Mouse (Mus musculus): ENCODE measurements around the gene Kcne3. TPM values are rescaled to one million over a fixed set of nuclear protein-coding genes. Genes with fewer than 3 reads are reported as not detected.

Gene Kcne3
- polyA plus RNA-seq (2017; shearing (Covaris generic)) = not detected

DNA sequence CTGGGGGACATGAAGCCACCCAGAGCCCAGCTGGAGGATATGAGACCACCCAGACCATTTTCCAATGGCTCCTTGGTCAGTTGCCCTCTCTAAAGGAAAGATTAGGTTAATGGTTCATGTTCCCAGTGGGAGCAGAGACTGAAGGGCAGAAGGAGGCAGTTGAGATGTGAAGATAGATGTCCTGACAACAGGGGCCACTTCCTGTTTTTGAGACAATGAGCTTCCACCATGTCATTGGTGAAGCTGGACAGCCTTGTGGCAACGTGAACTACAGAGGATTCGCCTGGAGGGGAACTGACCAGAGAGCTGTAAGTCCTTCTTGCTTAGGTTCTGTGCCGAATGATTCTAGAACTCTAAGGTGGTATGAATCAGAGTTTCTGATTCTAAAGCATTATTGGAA lies at the start of gene Kcne3:
TSS of gene Kcne3 (plus strand) at position 234 of the 400 bp plus-strand sequence.
- no peak for ATAC-seq

DNA sequence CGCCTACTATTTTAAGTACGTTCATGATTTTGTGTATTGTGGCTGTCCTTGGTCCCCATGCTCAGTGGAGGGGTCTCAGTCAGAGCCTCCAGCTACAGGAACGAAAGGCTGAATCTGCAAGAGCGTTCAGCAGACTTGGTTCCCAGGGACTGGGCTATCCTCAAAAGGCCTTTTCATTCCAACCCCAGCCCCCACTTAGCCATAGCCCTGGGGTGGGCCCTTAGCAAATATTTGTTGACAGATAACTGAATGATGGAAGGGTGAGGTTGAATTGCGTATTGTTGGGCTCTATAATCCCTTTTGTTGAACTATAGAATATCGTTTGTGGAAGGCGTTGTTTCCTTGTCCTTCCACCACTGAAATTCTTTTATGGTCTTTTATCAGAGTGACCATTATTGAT lies 49.8 kb upstream of the Kcne3 start:
- no peak for ATAC-seq

- ATAC-seq = no peak
Observed at GRCm38 (mm10) chr7:100128262-100129041, 47.9 kb upstream of the Kcne3 start.

- ATAC-seq = no peak
Observed at GRCm38 (mm10) chr7:100130592-100130991, 45.7 kb upstream of the Kcne3 start.

- no peak for ATAC-seq
Observed at GRCm38 (mm10) chr7:100132379-100132778, 43.9 kb upstream of the Kcne3 start.

DNA sequence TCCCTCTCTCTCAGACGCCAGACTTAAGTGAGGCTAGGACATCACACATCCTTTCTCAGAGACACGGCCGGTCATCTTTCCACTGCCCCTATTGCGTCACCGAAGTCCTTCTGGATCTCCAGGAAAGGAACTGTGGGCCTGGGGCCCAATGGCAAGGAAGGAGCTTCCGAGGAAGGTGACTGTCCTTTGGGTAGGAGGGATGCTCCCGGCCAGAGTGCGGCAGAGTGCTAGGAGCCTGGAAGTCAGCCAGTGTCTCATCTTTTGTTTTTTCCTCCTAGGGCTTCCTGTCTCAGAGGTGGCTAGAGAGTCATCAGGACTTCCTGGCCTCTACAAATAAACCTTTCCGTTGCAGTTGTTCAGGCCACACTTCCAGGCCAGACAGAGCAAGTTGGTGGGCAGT lies 39.3 kb upstream of the Kcne3 start:
- ATAC-seq = no peak

GRCm38 (mm10) chr7:100138075-100138474 lies 38.2 kb upstream of the Kcne3 start:
- no peak for ATAC-seq

GRCm38 (mm10) chr7:100140591-100140990 lies 35.7 kb upstream of the Kcne3 start:
- ATAC-seq = no peak

DNA sequence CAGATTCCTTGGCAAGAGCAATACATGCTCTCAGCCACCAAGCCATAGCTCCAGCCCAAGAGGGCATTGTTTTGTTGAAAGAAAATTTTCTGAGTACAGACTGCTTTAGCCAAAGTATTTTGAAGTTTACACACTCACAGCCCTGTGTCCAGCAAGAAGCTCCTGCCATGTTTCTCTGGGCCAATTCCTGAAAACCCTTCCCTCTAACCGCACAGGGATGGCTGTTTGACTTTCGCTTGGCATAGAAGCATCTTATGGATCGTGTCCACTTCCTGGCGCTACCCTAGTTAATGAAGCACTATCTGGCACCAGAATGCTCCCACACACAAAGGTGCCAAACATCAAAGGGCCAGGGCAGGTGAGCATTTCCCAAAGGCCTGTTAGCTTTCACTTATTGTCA lies 27.7 kb upstream of the Kcne3 start:
- no peak for ATAC-seq

- no peak for ATAC-seq
Observed at GRCm38 (mm10) chr7:100150086-100150485, 26.2 kb upstream of the Kcne3 start.

GRCm38 (mm10) chr7:100150626-100151025 lies 25.7 kb upstream of the Kcne3 start:
- no peak for ATAC-seq

GRCm38 (mm10) chr7:100157669-100158068 lies 18.6 kb upstream of the Kcne3 start:
- no peak for ATAC-seq

- ATAC-seq = peak; percentile 93
Observed at GRCm38 (mm10) chr7:100159105-100159841, 17.0 kb upstream of the Kcne3 start, which contains the start of gene Lipt2. Gene Lipt2, plus strand, starts transcription at chr7:100159277.

GRCm38 (mm10) chr7:100160006-100160405 lies 16.3 kb upstream of the Kcne3 start:
- ATAC-seq = no peak

- no peak for ATAC-seq
Observed at GRCm38 (mm10) chr7:100163506-100163905, 12.8 kb upstream of the Kcne3 start.

GRCm38 (mm10) chr7:100168654-100169053 lies 7.6 kb upstream of the Kcne3 start:
- ATAC-seq = no peak

- ATAC-seq = no peak
Observed at GRCm38 (mm10) chr7:100170756-100171155, 5.5 kb upstream of the Kcne3 start.

- ATAC-seq = no peak
Observed at GRCm38 (mm10) chr7:100178016-100178890, 2.0 kb downstream of the Kcne3 start.

- no peak for ATAC-seq
Observed at GRCm38 (mm10) chr7:100178891-100179233, 2.6 kb downstream of the Kcne3 start.

- no peak for ATAC-seq
Observed at GRCm38 (mm10) chr7:100179394-100179793, 3.1 kb downstream of the Kcne3 start.

- no peak for ATAC-seq
Observed at GRCm38 (mm10) chr7:100179836-100180407, 3.6 kb downstream of the Kcne3 start.

- ATAC-seq = no peak
Observed at GRCm38 (mm10) chr7:100181176-100181575, 4.9 kb downstream of the Kcne3 start.

DNA sequence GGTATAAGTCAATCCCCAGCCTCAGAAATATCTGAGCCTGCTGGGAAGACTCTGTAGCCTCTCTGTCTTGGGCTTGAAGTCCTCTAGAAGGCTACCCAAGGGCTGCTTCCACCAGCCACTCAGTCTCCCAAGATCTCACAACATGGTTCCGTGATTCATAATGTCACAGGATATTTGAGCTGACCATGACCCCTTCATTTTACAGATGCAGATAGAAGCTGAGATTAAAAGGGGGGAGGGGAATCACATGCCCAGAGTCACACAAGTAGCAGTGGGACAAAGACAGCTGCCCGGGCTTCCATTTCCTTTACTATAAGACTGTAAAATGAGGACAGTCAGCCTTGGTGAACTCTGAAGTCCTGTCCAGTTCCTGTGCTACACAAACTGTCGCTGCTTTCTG lies 5.3 kb downstream of the Kcne3 start:
- ATAC-seq = no peak
